Mouse (Mus musculus) forebrain, embryonic 11.5 days (tissue): ENCODE data around the gene Wdr77. TPM values are rescaled to one million over a fixed set of nuclear protein-coding genes. Genes with fewer than 3 reads are reported as not detected.
"Not testable (repeated sequence)": the region's sequence is repeated elsewhere in the genome, so short reads cannot be mapped to it uniquely, and the experiment has no call there.

ENCODE experiments used
- ATAC-seq: fragments of 200-750 bp; cut with Nextera tagmentation; replicated peaks from 2 replicates; pipeline ENCODE4 v1.8.0; 2017; ENCODE audit warnings: moderate TSS enrichment; ENCODE audit not compliant: low FRiP score
- DNase-seq: peaks from one replicate; pipeline ENCODE4 v3.0.0-alpha.2; 2017; ENCODE audit warnings: low spot score
- H3K27ac ChIP-seq: fragments of 300-500 bp; sonication (generic); 2 replicates; pipeline ENCODE4 v1.5.1; 2014; ENCODE audit warnings: low read depth, low read length
- H3K27me3 ChIP-seq: fragments of 300-500 bp; sonication (generic); 2 replicates; pipeline ENCODE4 v1.6.1; 2014; ENCODE audit warnings: mild to moderate bottlenecking, low read length, mixed read lengths; ENCODE audit not compliant: control insufficient read depth, insufficient read depth
- H3K36me3 ChIP-seq: fragments of 300-500 bp; sonication (generic); 2 replicates; pipeline ENCODE4 v1.6.1; 2014; ENCODE audit warnings: mild to moderate bottlenecking, low read length, moderate library complexity, mixed read lengths; ENCODE audit not compliant: control insufficient read depth, insufficient read depth
- H3K4me1 ChIP-seq: fragments of 300-500 bp; sonication (generic); replicated peaks from 2 replicates; pipeline ENCODE4 v1.6.1; 2014; ENCODE audit warnings: low read length, mixed read lengths; ENCODE audit not compliant: control insufficient read depth, insufficient read depth
- H3K4me2 ChIP-seq: fragments of 300-500 bp; sonication (generic); 2 replicates; pipeline ENCODE4 v1.6.1; 2014; ENCODE audit warnings: low read depth, mild to moderate bottlenecking, low read length, moderate library complexity, mixed read lengths; ENCODE audit not compliant: severe bottlenecking
- H3K4me3 ChIP-seq: fragments of 300-500 bp; sonication (generic); 2 replicates; pipeline ENCODE4 v1.5.1; 2014; ENCODE audit warnings: low read depth, low read length
- H3K9ac ChIP-seq: fragments of 300-500 bp; sonication (generic); 2 replicates; pipeline ENCODE4 v1.6.1; 2014; ENCODE audit warnings: low read length
- H3K9me3 ChIP-seq: fragments of 300-500 bp; sonication (generic); 2 replicates; pipeline ENCODE4 v1.6.1; 2016; ENCODE audit warnings: low read length, mixed read lengths; ENCODE audit not compliant: control insufficient read depth
- WGBS: fragments of 180-500 bp; shearing (Covaris S2); extraction: QIAGEN DNeasy Blood & Tissue Kit; methylation state at CpG from one replicate; pipeline ENCODE4 v1.1.7; 2014; 5-methylcytosine and 5-hydroxymethylcytosine counted together
- polyA plus RNA-seq: library from polyadenylated mRNA; unstranded; fragments of >200 nt; fragmentation: Nextera tagmentation; extraction: Ambion mirVana; gene quantifications from 2 replicates; pipeline ENCODE4 v1.2.1, GENCODE M21; 2014

Gene Wdr77
- polyA plus RNA-seq, 1 experiment from 2014 or later = 148 TPM

- not testable (repeated sequence) for DNase-seq, H3K9me3 ChIP-seq, H3K9ac ChIP-seq, H3K4me2 ChIP-seq, H3K27ac ChIP-seq, H3K4me1 ChIP-seq, ATAC-seq, H3K27me3 ChIP-seq, H3K4me3 ChIP-seq, H3K36me3 ChIP-seq
These were observed 38.4 kb upstream of the Wdr77 start for GRCm38 (mm10) chr3:105920743-105921142.

- ATAC-seq (no peak), DNase-seq (no peak)
- Histone ChIP-seq H3K4me1 (no peaks in the 10 kb centered on the region), H3K4me2 (no peak overlapping the region), H3K9me3 (no peaks in the 10 kb centered on the region), H3K4me3 (no peak overlapping the region), H3K27me3 (no peaks in the 10 kb centered on the region), H3K27ac (no peak overlapping the region), H3K36me3 (no peaks in the 10 kb centered on the region), H3K9ac (no peak overlapping the region)
- 84% methylated on average over 2 of the region's 2 CpGs for WGBS
These were observed 37.2 kb upstream of the Wdr77 start for GRCm38 (mm10) chr3:105921959-105922358.

- Histone ChIP-seq H3K4me1 (no peaks in the 10 kb centered on the region), H3K27me3 (no peaks in the 10 kb centered on the region), H3K9me3 (no peaks in the 10 kb centered on the region), H3K4me3 (no peak overlapping the region), H3K9ac (no peak overlapping the region), H3K27ac (no peak overlapping the region), H3K4me2 (no peak overlapping the region), H3K36me3 (no peaks in the 10 kb centered on the region)
- ATAC-seq = no peak
- WGBS = 85% methylated on average over 9 of the region's 9 CpGs
- DNase-seq = no peak
These were observed 34.6 kb upstream of the Wdr77 start for GRCm38 (mm10) chr3:105924616-105925015.

GRCm38 (mm10) chr3:105927561-105928194 is 31.5 kb upstream of the Wdr77 start:
- DNase-seq (no peak), ATAC-seq (no peak)
- Histone ChIP-seq H3K9me3 (no peaks in the 10 kb centered on the region), H3K4me1 (no peaks in the 10 kb centered on the region), H3K4me3 (no peak overlapping the region), H3K27ac (no peak overlapping the region), H3K36me3 (no peaks in the 10 kb centered on the region), H3K4me2 (no peak overlapping the region), H3K27me3 (no peaks in the 10 kb centered on the region), H3K9ac (no peak overlapping the region)
- 88% methylated on average over 7 of the region's 7 CpGs for WGBS

- no peak for DNase-seq
- no peaks in the 10 kb centered on the region for H3K27me3 ChIP-seq
- no peaks in the 10 kb centered on the region for H3K4me1 ChIP-seq
- H3K4me3 ChIP-seq = no peak overlapping the region
- 96% methylated on average over 3 of the region's 3 CpGs for WGBS
- no peaks in the 10 kb centered on the region for H3K36me3 ChIP-seq
- no peak overlapping the region for H3K27ac ChIP-seq
- H3K4me2 ChIP-seq = no peak overlapping the region
- H3K9ac ChIP-seq = no peak overlapping the region
- no peaks in the 10 kb centered on the region for H3K9me3 ChIP-seq
- ATAC-seq = no peak
These were observed 31.0 kb upstream of the Wdr77 start for GRCm38 (mm10) chr3:105928195-105928569.

GRCm38 (mm10) chr3:105928781-105929180 is 30.4 kb upstream of the Wdr77 start:
- Histone ChIP-seq H3K27ac (no peak overlapping the region), H3K9me3 (no peaks in the 10 kb centered on the region), H3K36me3 (no peaks in the 10 kb centered on the region), H3K4me3 (no peak overlapping the region), H3K9ac (no peak overlapping the region), H3K4me2 (no peak overlapping the region), H3K4me1 (no peaks in the 10 kb centered on the region), H3K27me3 (no peaks in the 10 kb centered on the region)
- ATAC-seq = no peak
- DNase-seq = no peak
- 88% methylated on average over 6 of the region's 6 CpGs for WGBS

- no peaks in the 10 kb centered on the region for H3K36me3 ChIP-seq
- 85% methylated on average over 7 of the region's 7 CpGs for WGBS
- H3K27me3 ChIP-seq = no peaks in the 10 kb centered on the region
- H3K27ac ChIP-seq = no peak overlapping the region
- no peak overlapping the region for H3K4me2 ChIP-seq
- no peaks in the 10 kb centered on the region for H3K4me1 ChIP-seq
- H3K9me3 ChIP-seq = no peaks in the 10 kb centered on the region
- no peak for ATAC-seq
- H3K9ac ChIP-seq = no peak overlapping the region
- H3K4me3 ChIP-seq = no peak overlapping the region
- DNase-seq = no peak
These were observed 29.3 kb upstream of the Wdr77 start for GRCm38 (mm10) chr3:105929821-105930220.

- ATAC-seq (no peak), DNase-seq (no peak)
- 91% methylated on average over 2 of the region's 2 CpGs for WGBS
- no peaks in the 10 kb centered on the region for H3K27me3 ChIP-seq
- H3K4me2 ChIP-seq = no peak overlapping the region
- no peak overlapping the region for H3K27ac ChIP-seq
- H3K9me3 ChIP-seq = no peaks in the 10 kb centered on the region
- no peak overlapping the region for H3K4me3 ChIP-seq
- no peaks in the 10 kb centered on the region for H3K4me1 ChIP-seq
- no peaks in the 10 kb centered on the region for H3K36me3 ChIP-seq
- no peak overlapping the region for H3K9ac ChIP-seq
These were observed 28.1 kb upstream of the Wdr77 start for GRCm38 (mm10) chr3:105931095-105931494.

GRCm38 (mm10) chr3:105932240-105933071 is 26.7 kb upstream of the Wdr77 start, which contains the start of gene I830077J02Rik:
I830077J02Rik (minus strand) TSS chr3:105932664.
- no peak within 1 kb of the TSS for H3K4me2 ChIP-seq
- no peak within 1 kb of the TSS for H3K4me3 ChIP-seq
- no peaks in the 10 kb centered on the region for H3K27me3 ChIP-seq
- H3K9ac ChIP-seq = no peak within 1 kb of the TSS
- H3K27ac ChIP-seq = no peak within 1 kb of the TSS
- no peaks in the 10 kb centered on the region for H3K36me3 ChIP-seq
- 91% methylated on average over 8 of the region's 8 CpGs for WGBS
- no peaks in the 10 kb centered on the region for H3K9me3 ChIP-seq
- H3K4me1 ChIP-seq = no peaks in the 10 kb centered on the region
- ATAC-seq (no peak), DNase-seq (no peak)
